Mouse (Mus musculus): ENCODE results near the gene Ky. TPM values are rescaled to one million over a fixed set of nuclear protein-coding genes. Genes with fewer than 3 reads are reported as not detected.

The Ky gene
- polyA plus RNA-seq, 1 experiment from 2014 or later = 0.05 TPM

DNA sequence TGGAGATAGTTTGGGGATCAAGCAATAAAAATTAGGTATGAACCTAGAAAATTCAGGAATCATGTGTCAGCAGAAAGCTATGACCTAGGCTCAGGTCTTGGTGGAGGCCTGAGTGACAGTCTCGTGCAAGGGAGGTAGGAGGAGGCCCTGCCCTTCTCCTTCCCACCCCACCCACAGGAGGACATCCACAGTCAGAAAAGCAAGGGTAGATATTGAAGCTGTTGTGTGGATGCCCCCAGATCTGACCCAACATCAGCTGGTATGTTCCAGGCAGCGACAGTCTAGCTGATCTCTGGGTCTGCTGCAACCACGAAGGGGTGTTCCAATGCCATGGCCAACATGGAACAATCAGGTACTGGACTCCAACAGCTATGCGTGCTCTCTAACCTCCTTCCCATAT, 10.3 kb upstream of the Ky start:
- H3K4me2 ChIP-seq (ENCODE audit: low read length) = no peak overlapping the region
- no peak for DNase-seq (ENCODE audit: low spot score)
- no peaks in the 10 kb centered on the region for H3K4me1 ChIP-seq (replicated peaks; ENCODE audit: insufficient read depth, low read length)
- ATAC-seq (replicated peaks; ENCODE audit: low FRiP score, low read depth) = no peak
- WGBS = 93% methylated on average over 4 of the region's 4 CpGs
- H3K9me3 ChIP-seq (replicated peaks; ENCODE audit: low read length) = no peaks in the 10 kb centered on the region
- no peak overlapping the region for H3K27ac ChIP-seq
- no peak overlapping the region for H3K4me3 ChIP-seq (replicated peaks; ENCODE audit: low read depth, low read length)
- no peaks in the 10 kb centered on the region for H3K27me3 ChIP-seq (ENCODE audit: insufficient read depth, low read length)
- no peak overlapping the region for H3K9ac ChIP-seq (ENCODE audit: low read depth, low read length)
- no peaks in the 10 kb centered on the region for H3K36me3 ChIP-seq (ENCODE audit: insufficient read depth, low read length)
- no peak for TF ChIP-seq CTCF (IDR thresholded peaks at IDR 0.05; ENCODE audit: low read depth)

DNA sequence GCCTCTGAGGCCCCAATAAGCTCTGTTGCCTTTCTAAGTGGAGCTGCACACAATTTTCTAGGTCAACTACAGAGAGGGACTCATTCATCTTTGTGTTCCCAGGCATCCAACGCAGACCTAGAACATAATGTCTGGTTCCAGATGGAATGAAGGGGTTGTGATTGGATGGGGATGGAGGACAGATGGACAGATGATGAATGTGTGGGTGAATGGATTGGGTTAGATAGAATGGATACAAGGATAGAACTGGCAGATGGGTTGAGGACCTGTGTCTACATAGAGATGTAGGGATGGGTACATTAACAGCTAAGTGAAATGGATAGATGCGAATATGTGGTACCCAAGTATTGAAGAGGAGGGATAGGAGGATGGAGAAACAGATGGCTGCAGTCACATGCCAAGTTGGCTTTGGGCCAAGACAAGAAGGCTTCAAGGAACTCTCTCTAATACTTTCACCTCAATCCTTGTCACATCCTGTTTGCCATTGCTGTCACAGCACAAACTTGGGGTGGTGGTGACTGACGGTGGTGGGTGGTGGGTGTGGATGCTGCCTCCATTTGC, 9.0 kb upstream of the Ky start:
- DNase-seq (ENCODE audit: low spot score) (no peak), ATAC-seq (replicated peaks; ENCODE audit: low FRiP score, low read depth) (no peak)
- no peak overlapping the region for H3K4me3 ChIP-seq (replicated peaks; ENCODE audit: low read depth, low read length)
- H3K4me1 ChIP-seq (replicated peaks; ENCODE audit: insufficient read depth, low read length) = no peaks in the 10 kb centered on the region
- no peak for TF ChIP-seq CTCF (IDR thresholded peaks at IDR 0.05; ENCODE audit: low read depth)
- H3K9me3 ChIP-seq (replicated peaks; ENCODE audit: low read length) = no peaks in the 10 kb centered on the region
- no peaks in the 10 kb centered on the region for H3K36me3 ChIP-seq (ENCODE audit: insufficient read depth, low read length)
- H3K27me3 ChIP-seq (ENCODE audit: insufficient read depth, low read length) = no peaks in the 10 kb centered on the region
- H3K27ac ChIP-seq = no peak overlapping the region
- no peak overlapping the region for H3K4me2 ChIP-seq (ENCODE audit: low read length)
- no peak overlapping the region for H3K9ac ChIP-seq (ENCODE audit: low read depth, low read length)
- 86% methylated on average over 3 of the region's 3 CpGs for WGBS

DNA sequence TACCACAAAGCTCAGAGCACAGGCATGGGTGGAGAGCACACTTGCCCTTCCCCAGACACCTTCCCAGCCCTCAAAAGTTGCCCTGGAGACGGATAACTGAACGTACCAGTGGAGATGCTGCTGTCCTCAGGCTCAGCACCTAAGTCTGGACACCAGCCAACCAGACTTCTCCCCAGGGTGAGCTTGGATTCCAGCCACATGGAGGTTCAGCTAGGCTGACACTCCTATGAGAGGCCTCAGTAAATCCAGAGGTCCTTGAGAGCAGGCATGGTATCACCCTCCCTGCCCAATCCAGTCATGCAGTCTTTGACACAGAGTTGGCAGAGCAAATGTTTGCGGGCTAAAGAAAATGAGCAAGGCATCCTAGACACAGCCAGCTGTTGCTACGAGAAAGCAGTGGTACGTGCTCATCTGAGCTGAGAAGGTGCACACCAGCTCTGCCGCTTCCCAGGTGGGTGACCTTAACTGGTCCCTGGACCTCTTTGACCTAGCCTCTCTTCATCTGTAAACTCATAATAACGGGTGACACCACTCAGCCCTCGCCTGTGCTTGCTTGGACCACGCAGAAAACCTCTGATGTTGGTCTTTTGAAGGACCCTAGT, 8.4 kb upstream of the Ky start:
- 80% methylated on average over 9 of the region's 9 CpGs for WGBS
- Histone ChIP-seq H3K4me2 (ENCODE audit: low read length) (no peak overlapping the region), H3K27me3 (ENCODE audit: insufficient read depth, low read length) (no peaks in the 10 kb centered on the region), H3K9me3 (replicated peaks; ENCODE audit: low read length) (no peaks in the 10 kb centered on the region), H3K9ac (ENCODE audit: low read depth, low read length) (no peak overlapping the region), H3K4me3 (replicated peaks; ENCODE audit: low read depth, low read length) (no peak overlapping the region), H3K4me1 (replicated peaks; ENCODE audit: insufficient read depth, low read length) (no peaks in the 10 kb centered on the region), H3K36me3 (ENCODE audit: insufficient read depth, low read length) (no peaks in the 10 kb centered on the region), H3K27ac (no peak overlapping the region)
- DNase-seq (ENCODE audit: low spot score) = no peak
- no peak for ATAC-seq (replicated peaks; ENCODE audit: low FRiP score, low read depth)
- TF ChIP-seq CTCF (IDR thresholded peaks at IDR 0.05; ENCODE audit: low read depth) = no peak

DNA sequence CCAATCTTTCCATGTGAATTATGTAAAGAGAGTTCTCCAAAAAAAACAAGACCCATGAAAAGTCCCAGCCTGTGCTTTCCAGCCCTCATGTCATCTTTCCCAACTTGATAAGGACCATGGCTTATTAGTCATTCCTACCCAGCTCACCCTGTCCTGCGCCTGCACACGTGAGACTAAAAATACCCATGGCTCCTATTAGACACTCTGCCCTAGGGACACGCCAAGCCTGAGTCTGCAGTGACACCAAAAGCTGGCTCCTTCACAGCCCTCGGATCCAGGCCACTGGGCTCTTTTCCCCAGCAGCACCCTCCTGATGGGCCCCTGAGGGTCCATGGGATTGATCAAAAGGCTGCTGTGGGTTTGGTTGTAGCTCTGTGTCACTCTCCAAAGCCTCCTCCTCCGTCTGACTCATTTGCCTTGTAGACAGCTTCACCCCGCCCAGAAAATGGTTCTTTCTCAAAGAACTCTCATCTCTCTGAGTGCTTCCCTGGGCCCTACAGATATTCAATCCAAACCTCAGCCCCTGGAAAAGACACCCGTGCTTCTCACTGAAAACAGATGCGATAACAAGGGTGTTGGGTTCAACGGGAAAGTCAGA, 7.6 kb upstream of the Ky start:
- DNase-seq (ENCODE audit: low spot score) (no peak), ATAC-seq (replicated peaks; ENCODE audit: low FRiP score, low read depth) (no peak)
- Histone ChIP-seq H3K9ac (ENCODE audit: low read depth, low read length) (no peak overlapping the region), H3K27me3 (ENCODE audit: insufficient read depth, low read length) (no peaks in the 10 kb centered on the region), H3K4me2 (ENCODE audit: low read length) (no peak overlapping the region), H3K4me1 (replicated peaks; ENCODE audit: insufficient read depth, low read length) (no peaks in the 10 kb centered on the region), H3K9me3 (replicated peaks; ENCODE audit: low read length) (no peaks in the 10 kb centered on the region), H3K4me3 (replicated peaks; ENCODE audit: low read depth, low read length) (no peak overlapping the region), H3K27ac (no peak overlapping the region), H3K36me3 (ENCODE audit: insufficient read depth, low read length) (no peaks in the 10 kb centered on the region)
- no peak for TF ChIP-seq CTCF (IDR thresholded peaks at IDR 0.05; ENCODE audit: low read depth)
- 75% methylated on average over 9 of the region's 9 CpGs for WGBS

DNA sequence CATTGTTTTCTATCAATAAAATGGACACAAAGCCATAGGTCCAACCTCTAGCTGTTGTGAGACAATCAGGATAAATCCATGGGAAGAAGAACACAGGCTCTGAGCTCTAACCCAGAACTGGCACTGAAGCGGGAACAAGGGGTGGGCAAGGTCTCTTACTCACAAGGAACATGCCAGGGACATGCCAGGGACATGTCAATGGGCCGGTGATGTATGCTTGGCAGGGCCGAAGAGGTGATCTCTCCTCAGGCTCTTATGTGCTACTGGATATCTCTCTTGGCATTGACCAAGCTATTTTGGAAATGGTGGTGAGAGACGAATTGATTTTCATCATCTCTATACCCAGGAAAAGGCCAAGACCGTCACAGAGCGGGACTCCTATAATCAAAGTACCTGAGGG, 6.8 kb upstream of the Ky start:
- H3K27me3 ChIP-seq (ENCODE audit: insufficient read depth, low read length) = no peaks in the 10 kb centered on the region
- TF ChIP-seq CTCF (IDR thresholded peaks at IDR 0.05; ENCODE audit: low read depth) = no peak
- H3K9me3 ChIP-seq (replicated peaks; ENCODE audit: low read length) = no peaks in the 10 kb centered on the region
- H3K4me2 ChIP-seq (ENCODE audit: low read length) = no peak overlapping the region
- H3K36me3 ChIP-seq (ENCODE audit: insufficient read depth, low read length) = no peaks in the 10 kb centered on the region
- no peak for ATAC-seq (replicated peaks; ENCODE audit: low FRiP score, low read depth)
- H3K9ac ChIP-seq (ENCODE audit: low read depth, low read length) = no peak overlapping the region
- 93% methylated on average over 6 of the region's 6 CpGs for WGBS
- no peak for DNase-seq (ENCODE audit: low spot score)
- no peaks in the 10 kb centered on the region for H3K4me1 ChIP-seq (replicated peaks; ENCODE audit: insufficient read depth, low read length)
- H3K4me3 ChIP-seq (replicated peaks; ENCODE audit: low read depth, low read length) = no peak overlapping the region
- H3K27ac ChIP-seq = no peak overlapping the region

DNA sequence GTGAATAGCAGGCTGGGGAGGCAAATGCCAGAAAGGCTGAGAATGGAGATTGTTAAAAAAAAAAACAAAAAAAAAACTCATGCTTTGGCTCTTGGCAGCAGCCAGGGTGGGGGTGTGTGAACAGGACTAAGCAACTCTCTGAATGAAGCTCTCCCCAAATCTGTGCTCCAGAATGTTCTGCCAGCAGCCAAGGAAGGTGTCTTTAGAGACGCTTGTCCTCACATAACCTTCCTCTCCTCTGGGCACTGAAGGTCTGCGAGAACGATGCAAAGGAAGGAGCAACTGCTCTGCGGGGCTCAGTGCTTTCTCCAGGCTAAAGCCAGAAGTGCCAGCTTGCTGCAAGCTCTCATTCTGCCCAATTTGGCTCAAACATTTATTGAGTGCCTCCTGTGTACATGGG, 6.3 kb upstream of the Ky start:
- H3K9me3 ChIP-seq (replicated peaks; ENCODE audit: low read length) = no peaks in the 10 kb centered on the region
- H3K4me1 ChIP-seq (replicated peaks; ENCODE audit: insufficient read depth, low read length) = no peaks in the 10 kb centered on the region
- H3K36me3 ChIP-seq (ENCODE audit: insufficient read depth, low read length) = no peaks in the 10 kb centered on the region
- ATAC-seq (replicated peaks; ENCODE audit: low FRiP score, low read depth) (no peak), DNase-seq (ENCODE audit: low spot score) (no peak)
- no peaks in the 10 kb centered on the region for H3K27me3 ChIP-seq (ENCODE audit: insufficient read depth, low read length)
- H3K4me2 ChIP-seq (ENCODE audit: low read length) = no peak overlapping the region
- no peak overlapping the region for H3K9ac ChIP-seq (ENCODE audit: low read depth, low read length)
- WGBS = 87% methylated on average over 4 of the region's 4 CpGs
- no peak overlapping the region for H3K27ac ChIP-seq
- TF ChIP-seq CTCF (IDR thresholded peaks at IDR 0.05; ENCODE audit: low read depth) = no peak
- H3K4me3 ChIP-seq (replicated peaks; ENCODE audit: low read depth, low read length) = no peak overlapping the region

Measured in kidney, postnatal 0 days (tissue).